Mouse (Mus musculus) heart, postnatal 10 days (tissue): Measurements from ENCODE around the gene Phlpp1. TPM values are rescaled to one million over a fixed set of nuclear protein-coding genes. Genes with fewer than 3 reads are reported as not detected.

Source experiments
- DNase-seq, 2 experiments: peaks; one replicate each; pipeline ENCODE4 v3.0.0; 2021
- intact Hi-C: fragments of 180-260 bp; cut with DNase I; formaldehyde crosslinking; loops from one replicate; pipeline ENCODE4 v1.15.1; 2025
- total RNA-seq, 2 experiments: library from RNA; stranded (reverse); gene quantifications; 2 replicates each; pipeline ENCODE4 v1.2.3; 2021

The Phlpp1 gene
- total RNA-seq, 2 experiments from 2014 or later, result 22.4 to 23.5 TPM

DNA sequence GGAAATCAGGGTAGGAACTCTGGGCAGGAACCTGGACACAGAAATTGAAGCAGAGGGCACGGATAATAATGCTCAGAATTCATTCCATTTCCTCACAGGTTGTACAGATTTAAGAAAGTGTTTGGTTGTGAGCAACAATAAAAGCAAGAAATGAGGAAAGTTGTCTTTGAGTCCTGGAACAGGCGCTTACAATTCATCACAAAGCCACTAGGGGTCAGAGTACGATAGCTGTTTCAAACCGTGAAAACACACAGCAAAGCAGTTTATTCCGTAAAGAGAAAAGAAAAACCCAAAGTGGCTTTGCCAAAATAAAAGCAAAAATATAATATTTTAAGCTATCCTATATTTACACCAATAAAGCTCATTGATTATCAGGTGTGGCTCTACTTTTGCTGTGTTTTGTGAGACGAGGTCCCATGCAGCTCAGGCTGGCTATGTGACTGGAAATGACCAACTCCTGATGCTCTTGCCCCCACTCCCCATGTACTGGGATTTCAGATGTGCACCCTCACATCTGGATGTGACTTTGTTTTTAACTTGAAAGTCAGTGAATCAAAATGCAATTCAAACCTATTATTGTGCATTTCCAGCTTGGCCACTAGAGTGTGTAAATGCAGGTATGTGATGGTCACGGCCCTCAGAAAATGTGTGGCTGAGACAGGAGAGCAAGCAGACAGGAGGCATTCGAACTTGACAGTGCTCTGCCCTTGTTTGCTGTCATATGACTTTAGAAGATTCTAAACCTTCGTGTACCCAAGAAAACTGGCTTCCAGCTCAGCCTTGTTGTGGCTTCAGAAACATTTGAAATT lies 253.8 kb downstream of the Phlpp1 start:
- DNase-seq, result peak; percentile 37 to 64

DNA sequence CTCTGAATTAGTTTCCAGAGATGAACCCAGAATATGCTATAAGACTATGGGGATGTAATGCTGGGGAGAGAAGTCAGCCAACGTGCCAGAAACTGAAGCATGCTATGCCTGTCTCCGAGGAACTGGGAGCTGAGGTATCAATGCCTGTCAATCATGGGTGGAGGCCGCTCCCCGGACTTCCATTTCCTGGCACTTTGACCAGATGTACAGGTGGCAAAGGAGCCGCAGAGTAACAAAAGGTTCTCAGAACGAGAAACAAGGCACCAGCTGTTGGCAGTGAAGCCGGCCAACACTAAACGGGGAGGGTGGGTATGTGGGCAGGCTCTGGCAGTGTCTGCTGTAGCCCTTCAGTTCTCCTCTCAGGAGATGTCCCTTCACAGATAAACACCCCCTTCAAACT lies 256.6 kb downstream of the Phlpp1 start:
- intact Hi-C loops, result loop anchor here (5.0 kb wide), 4 partner anchors 84 to 454 kb away; no protein-coding TSS in a partner anchor
- DNase-seq, result no peak

More for the DNA sequence above, 253.8 kb downstream of the Phlpp1 start:
- intact Hi-C loops, result loop anchor here (1.0 to 5.0 kb wide), 6 partner anchors 87 to 457 kb away; no protein-coding TSS in a partner anchor

DNA sequence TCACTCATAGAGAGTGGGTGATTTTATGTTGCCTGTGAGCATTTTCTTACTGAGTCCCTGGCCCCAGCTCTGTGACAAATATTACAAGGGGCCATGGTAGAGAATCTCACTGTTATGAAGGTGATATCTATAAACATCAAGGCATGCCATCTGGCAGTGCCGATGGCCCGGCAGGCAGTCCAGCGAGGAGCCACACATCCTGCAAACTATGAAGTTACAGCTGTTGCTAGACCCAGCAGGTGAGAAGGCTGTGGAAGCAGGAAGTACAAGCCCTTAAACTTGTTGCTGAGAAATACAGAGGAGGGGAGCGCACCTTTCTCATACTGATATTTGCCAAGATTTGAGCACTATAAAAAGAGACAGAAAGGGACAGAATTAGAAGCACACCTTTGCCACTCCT lies 257.0 kb downstream of the Phlpp1 start:
- intact Hi-C loops, result loop anchor here (5.0 kb wide), 4 partner anchors 84 to 454 kb away; no protein-coding TSS in a partner anchor
- DNase-seq, result no peak

DNA sequence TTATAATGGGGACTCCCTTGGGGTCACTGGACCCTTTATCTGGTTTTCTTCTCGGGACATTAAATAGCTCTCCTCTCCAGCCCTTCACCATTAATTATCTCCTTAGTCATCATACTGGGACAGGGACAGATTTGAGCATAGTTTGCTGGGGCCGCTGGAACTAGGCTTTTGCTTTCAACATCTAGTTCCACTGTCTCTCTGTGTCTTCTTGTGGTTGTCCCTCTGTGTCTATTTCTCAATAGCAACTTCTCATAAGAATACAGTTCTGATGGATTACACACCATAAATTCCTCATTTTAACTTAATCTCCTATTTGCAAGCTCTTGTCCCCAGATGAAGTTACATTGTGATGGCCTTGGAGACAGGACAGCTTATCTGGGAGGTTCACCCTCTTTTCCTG lies 262.0 kb downstream of the Phlpp1 start:
- intact Hi-C loops, result no loop called here
- no peak for DNase-seq

Other genes with a start within 250 kb of the Phlpp1 start
- 1 to 10 TPM; 8.8 to 9.1 TPM for gene Zcchc2, start 181.3 kb upstream of the Phlpp1 start, total RNA-seq